Mouse (Mus musculus) embryonic facial prominence, embryonic 13.5 days (tissue): ENCODE data around the gene Adrm1. TPM values are rescaled to one million over a fixed set of nuclear protein-coding genes. Genes with fewer than 3 reads are reported as not detected.

Experiments
- ATAC-seq: fragments of 200-750 bp; cut with Nextera tagmentation; 2 replicates; pipeline ENCODE4 v1.8.0; 2017; ENCODE audit warnings: low read depth; ENCODE audit not compliant: insufficient number of reproducible peaks, insufficient read depth, low FRiP score, low TSS enrichment
- H3K27ac ChIP-seq: fragments of 300-500 bp; sonication (generic); 2 replicates; pipeline ENCODE4 v1.5.1; 2015; ENCODE audit warnings: moderate library complexity, mild to moderate bottlenecking, inconsistent platforms
- H3K27me3 ChIP-seq: fragments of 300-500 bp; sonication (generic); 2 replicates; pipeline ENCODE4 v1.6.1; 2015; ENCODE audit warnings: mild to moderate bottlenecking, inconsistent platforms
- H3K36me3 ChIP-seq: fragments of 300-500 bp; sonication (generic); 2 replicates; pipeline ENCODE4 v1.6.1; 2015; ENCODE audit warnings: mild to moderate bottlenecking, inconsistent platforms
- H3K4me1 ChIP-seq: fragments of 300-500 bp; sonication (generic); 2 replicates; pipeline ENCODE4 v1.6.1; 2015; ENCODE audit warnings: inconsistent platforms
- H3K4me2 ChIP-seq: fragments of 300-500 bp; sonication (generic); 2 replicates; pipeline ENCODE4 v1.6.1; 2015; ENCODE audit warnings: moderate library complexity, mild to moderate bottlenecking, inconsistent platforms
- H3K4me3 ChIP-seq: fragments of 300-500 bp; sonication (generic); 2 replicates; pipeline ENCODE4 v1.5.1; 2015; ENCODE audit warnings: mild to moderate bottlenecking, inconsistent platforms
- H3K9ac ChIP-seq: fragments of 300-500 bp; sonication (generic); 2 replicates; pipeline ENCODE4 v1.6.1; 2015; ENCODE audit warnings: mild to moderate bottlenecking, inconsistent platforms
- H3K9me3 ChIP-seq: fragments of 300-500 bp; sonication (generic); 2 replicates; pipeline ENCODE4 v1.6.1; 2016; ENCODE audit warnings: inconsistent platforms
- WGBS: fragments of 180-500 bp; shearing (Covaris S2); methylation state at CpG from one replicate; pipeline ENCODE4 v1.1.7; 2015; ENCODE audit warnings: mixed read lengths; 5-methylcytosine and 5-hydroxymethylcytosine counted together
- microRNA-seq: library from miRNA; unstranded; fragments of <30 nt; microRNA quantifications from one replicate; pipeline ENCODE4, GENCODE M21; 2016
- polyA plus RNA-seq: library from polyadenylated mRNA; unstranded; fragments of >200 nt; fragmentation: Nextera tagmentation; extraction: Ambion mirVana; gene quantifications from 2 replicates; pipeline ENCODE4 v1.2.1, GENCODE M21; 2015

Adrm1 gene
- polyA plus RNA-seq, 1 experiment from 2014 or later, result 190 TPM

DNA sequence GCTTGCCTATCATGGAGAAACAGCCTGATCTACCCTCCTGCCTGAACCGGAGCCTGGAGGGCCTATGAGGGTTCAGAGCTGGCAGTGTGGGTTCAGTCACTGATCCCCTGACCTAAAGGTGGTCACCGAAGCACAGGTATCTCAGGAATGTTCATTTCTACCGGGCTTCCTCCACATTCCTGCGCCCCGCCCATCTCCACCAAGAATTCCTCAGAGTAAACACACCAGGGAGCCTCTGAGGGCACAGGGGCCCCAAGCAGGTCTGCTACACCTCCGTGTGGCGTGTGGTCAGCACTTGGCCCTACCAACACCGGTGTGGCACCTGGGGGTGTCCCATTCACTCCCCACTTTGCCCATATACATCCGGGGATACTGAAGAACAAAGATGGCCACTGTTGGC is 48.9 kb downstream of the Adrm1 start:
- 68% methylated on average over 9 of the region's 9 CpGs for WGBS
- Histone ChIP-seq H3K9me3 (no peaks in the 10 kb centered on the region), H3K4me2 (no peak overlapping the region), H3K27ac (no peak overlapping the region), H3K4me3 (no peak overlapping the region), H3K4me1 (peaks cover 30% of the 10 kb centered on the region), H3K36me3 (no peaks in the 10 kb centered on the region), H3K27me3 (peaks cover 27% of the 10 kb centered on the region), H3K9ac (no peak overlapping the region)
- ATAC-seq, result no peak

DNA sequence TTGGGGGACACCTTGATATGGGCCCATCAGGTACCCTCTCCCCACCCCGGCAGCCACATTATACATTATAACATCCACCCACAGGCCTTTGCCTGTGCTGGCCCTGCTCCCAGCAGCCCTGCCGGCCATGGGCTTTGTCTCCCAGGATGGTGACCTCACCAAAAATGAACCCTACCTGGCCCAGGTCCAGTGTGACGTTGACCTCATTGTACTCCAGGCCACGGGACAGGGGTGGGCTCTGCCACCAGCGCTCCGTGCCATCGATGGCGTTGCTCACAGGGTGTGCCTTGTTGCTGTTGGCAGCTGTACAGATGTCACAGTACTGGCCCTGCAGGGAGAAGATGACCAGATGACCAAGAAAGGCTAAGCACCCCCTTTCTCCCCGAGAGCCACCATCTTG is 49.8 kb downstream of the Adrm1 start:
- no peak overlapping the region for H3K9ac ChIP-seq
- no peak overlapping the region for H3K4me2 ChIP-seq
- ATAC-seq, result no peak
- peaks cover 36% of the 10 kb centered on the region for H3K27me3 ChIP-seq
- H3K9me3 ChIP-seq, result no peaks in the 10 kb centered on the region
- WGBS, result 93% methylated on average over 9 of the region's 9 CpGs
- no peak overlapping the region for H3K27ac ChIP-seq
- peaks cover 39% of the 10 kb centered on the region for H3K4me1 ChIP-seq
- no peaks in the 10 kb centered on the region for H3K36me3 ChIP-seq
- H3K4me3 ChIP-seq, result no peak overlapping the region

DNA sequence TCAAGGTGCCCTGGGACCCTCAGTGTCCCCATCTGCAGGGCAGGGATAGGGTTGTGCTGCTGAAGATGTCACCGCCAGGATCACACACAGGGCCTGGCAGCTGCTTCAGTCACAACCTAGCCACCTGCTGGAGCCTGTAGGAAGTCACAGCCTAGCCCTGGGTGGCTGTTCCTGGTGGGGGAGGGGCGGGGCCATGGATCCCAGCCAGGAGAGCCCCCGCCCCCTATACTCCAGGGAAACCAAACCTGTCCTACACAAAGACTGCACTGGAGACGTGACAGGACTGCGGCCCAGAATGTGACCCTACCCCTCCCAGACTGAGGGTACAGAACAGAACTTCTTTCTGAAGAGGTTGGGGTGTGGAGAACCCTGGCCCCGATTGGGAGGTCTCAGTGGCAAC is 51.0 kb downstream of the Adrm1 start:
- Histone ChIP-seq H3K4me1 (peaks cover 46% of the 10 kb centered on the region), H3K9ac (no peak overlapping the region), H3K27ac (peak overlapping the region; percentile 1; the same call in 1 of the 2 replicates), H3K9me3 (no peaks in the 10 kb centered on the region), H3K27me3 (peaks cover 47% of the 10 kb centered on the region), H3K36me3 (no peaks in the 10 kb centered on the region), H3K4me3 (no peak overlapping the region), H3K4me2 (peak overlapping the region; percentile 82)
- ATAC-seq, result peak; percentile 17
- WGBS, result 12% methylated on average over 6 of the region's 6 CpGs

DNA sequence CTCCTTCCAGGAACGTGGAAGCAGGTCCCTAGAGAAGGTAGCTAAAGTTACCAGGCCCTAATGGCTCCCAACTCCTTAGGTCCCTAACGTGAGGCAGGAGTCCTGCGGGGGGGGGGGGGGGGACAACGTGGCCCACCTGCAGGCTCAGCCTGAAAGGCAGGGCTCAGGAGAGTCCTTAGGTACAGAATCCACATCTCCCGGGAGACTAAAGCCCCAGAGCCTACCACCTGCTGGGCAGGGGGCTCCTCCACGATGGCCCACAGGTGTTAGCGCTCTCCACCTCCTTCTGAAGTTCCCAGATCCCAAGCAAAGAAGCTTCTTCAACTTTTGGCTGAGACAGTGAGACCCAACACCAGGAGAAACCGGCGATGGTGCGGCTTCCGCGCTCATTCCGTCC is 53.4 kb downstream of the Adrm1 start:
- peak overlapping the region; percentile 82 for H3K4me2 ChIP-seq
- WGBS, result 1% methylated on average over 13 of the region's 13 CpGs
- H3K4me3 ChIP-seq, result peak overlapping the region; percentile 51
- H3K9me3 ChIP-seq, result no peaks in the 10 kb centered on the region
- no peak for ATAC-seq
- H3K4me1 ChIP-seq, result peaks cover 61% of the 10 kb centered on the region
- H3K27ac ChIP-seq, result peak overlapping the region; percentile 78
- no peaks in the 10 kb centered on the region for H3K36me3 ChIP-seq
- H3K27me3 ChIP-seq, result peaks cover 55% of the 10 kb centered on the region
- peak overlapping the region; percentile 65 for H3K9ac ChIP-seq

DNA sequence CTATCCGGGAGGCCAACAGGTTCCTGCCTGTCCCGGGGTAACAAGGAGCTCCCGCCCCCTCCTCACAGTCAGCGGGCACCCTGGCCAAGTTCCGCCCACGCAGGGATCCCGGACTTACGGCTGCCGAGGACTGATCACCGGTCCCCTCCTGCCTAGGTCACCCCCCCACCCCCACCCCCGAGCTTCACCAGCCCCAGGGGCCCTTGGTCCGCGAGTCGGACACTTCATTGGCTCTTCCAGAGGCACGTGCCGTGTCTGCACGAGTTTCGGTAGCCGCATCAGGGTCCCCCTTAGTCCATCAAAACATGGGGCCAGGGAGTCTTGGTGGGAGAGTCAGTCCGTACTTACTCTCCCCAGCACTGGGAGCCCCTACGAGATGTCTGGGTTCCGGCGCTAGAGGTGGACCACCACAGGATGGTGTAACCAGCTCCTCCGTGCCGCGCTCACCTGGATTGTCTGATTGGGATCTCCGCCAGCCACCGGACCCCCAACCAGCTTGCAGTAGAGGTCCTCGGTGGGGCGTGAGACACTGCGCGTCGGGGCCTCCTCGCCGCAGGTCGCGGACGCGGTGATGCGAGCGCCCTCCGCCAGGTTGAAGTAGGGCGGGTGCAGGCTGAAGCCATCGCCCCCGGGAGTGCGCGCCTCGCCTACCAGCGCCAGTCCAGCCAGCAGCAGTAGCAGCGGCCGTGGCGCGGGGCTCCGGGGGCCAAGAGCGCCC is 53.9 kb downstream of the Adrm1 start:
- H3K27me3 ChIP-seq, result peaks cover 55% of the 10 kb centered on the region
- H3K27ac ChIP-seq, result peak overlapping the region; percentile 78

More for the DNA sequence above, 53.9 kb downstream of the Adrm1 start:
- Histone ChIP-seq H3K36me3 (no peaks in the 10 kb centered on the region), H3K4me1 (peaks cover 58% of the 10 kb centered on the region), H3K9ac (peak overlapping the region; percentile 65), H3K4me2 (peak overlapping the region; percentile 82), H3K4me3 (peak overlapping the region; percentile 51), H3K9me3 (no peaks in the 10 kb centered on the region)
- under 1% methylated on average over 55 of the region's 55 CpGs for WGBS
- no peak for ATAC-seq

Small RNA genes lying within 50 kb of the gene (microRNA-seq; reads per million reads assigned to microRNA genes)
- not detected for gene Mir7005

Other genes with a start within 250 kb of the Adrm1 start
- gene Taf4, start 194.8 kb upstream of the Adrm1 start, polyA plus RNA-seq, result 3.7 and 3.9 TPM in 2 replicates
- gene Lsm14b, start 146.5 kb upstream of the Adrm1 start, polyA plus RNA-seq, result 11.1 and 11.4 TPM in 2 replicates
- 578 and 596 TPM in 2 replicates for gene Psma7, start 129.1 kb upstream of the Adrm1 start, polyA plus RNA-seq
- 6.2 and 8.2 TPM in 2 replicates for gene Ss18l1, start 129.0 kb upstream of the Adrm1 start, polyA plus RNA-seq
- gene Mtg2, start 100.9 kb upstream of the Adrm1 start, polyA plus RNA-seq, result 21.8 and 29.1 TPM in 2 replicates
- 0.17 TPM in 1 of 2 replicates, not detected in the other for gene Hrh3, start 67.0 kb upstream of the Adrm1 start, polyA plus RNA-seq
- 35.8 and 41.6 TPM in 2 replicates for gene Osbpl2, start 52.2 kb upstream of the Adrm1 start, polyA plus RNA-seq
- 19.0 and 25.2 TPM in 2 replicates for gene Lama5, start 54.4 kb downstream of the Adrm1 start, polyA plus RNA-seq
- 653 and 689 TPM in 2 replicates for gene Rps21, start 85.9 kb downstream of the Adrm1 start, polyA plus RNA-seq
- 11.6 and 14.6 TPM in 2 replicates for gene Cables2, start 102.0 kb downstream of the Adrm1 start, polyA plus RNA-seq
- 1.6 and 1.7 TPM in 2 replicates for gene Rbbp8nl, start 118.4 kb downstream of the Adrm1 start, polyA plus RNA-seq
- gene Gata5, start 163.2 kb downstream of the Adrm1 start, polyA plus RNA-seq, result 0.18 TPM in 1 of 2 replicates, not detected in the other